Mouse (Mus musculus): ENCODE data around the gene Sco1.

DNA sequence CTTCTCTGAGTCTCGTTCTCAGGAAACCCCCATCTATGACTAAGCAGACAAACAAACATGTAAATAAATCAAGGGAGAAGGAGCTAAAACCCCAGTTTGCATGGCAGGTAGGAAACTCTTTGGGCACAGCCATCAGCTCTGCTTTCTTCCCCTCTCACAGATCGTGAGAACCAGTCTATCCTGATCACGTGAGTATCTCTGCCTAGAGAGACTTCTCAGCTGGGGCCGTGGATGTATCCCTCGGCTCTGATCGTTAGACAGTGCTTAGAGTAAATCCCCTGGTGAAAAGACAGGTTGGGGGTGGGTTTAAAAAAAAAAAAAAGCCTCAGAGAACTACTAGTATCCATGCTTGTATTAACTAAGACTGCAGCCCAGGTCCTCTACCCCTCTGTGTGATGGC is 30.8 kb downstream of the Sco1 start:
- TF ChIP-seq CTCF (IDR thresholded peaks at IDR 0.05; ENCODE audit: insufficient read depth, low read length) (no peak), POLR2A (IDR thresholded peaks at IDR 0.05; ENCODE audit: borderline replicate concordance, extremely low read depth, low read depth, low read length) (no peak)
